Mouse (Mus musculus) heart, embryonic 15.5 days (tissue): ENCODE results near the gene Borcs5. TPM values are rescaled to one million over a fixed set of nuclear protein-coding genes. Genes with fewer than 3 reads are reported as not detected.

ENCODE experiments used
- ATAC-seq: fragments of 200-750 bp; cut with Nextera tagmentation; replicated peaks from 2 replicates; pipeline ENCODE4 v1.8.0; 2017; ENCODE audit warnings: low read depth, moderate TSS enrichment; ENCODE audit not compliant: insufficient number of reproducible peaks, insufficient read depth, low FRiP score
- H3K27ac ChIP-seq: fragments of 300-500 bp; sonication (generic); 2 replicates; pipeline ENCODE4 v1.5.1; 2015; ENCODE audit warnings: mild to moderate bottlenecking, inconsistent platforms
- H3K27me3 ChIP-seq: fragments of 300-500 bp; sonication (generic); 2 replicates; pipeline ENCODE4 v1.6.1; 2015; ENCODE audit warnings: inconsistent platforms
- H3K36me3 ChIP-seq: fragments of 300-500 bp; sonication (generic); 2 replicates; pipeline ENCODE4 v1.6.1; 2015; ENCODE audit warnings: mild to moderate bottlenecking, inconsistent platforms
- H3K4me1 ChIP-seq: fragments of 300-500 bp; sonication (generic); replicated peaks from 2 replicates; pipeline ENCODE4 v1.6.1; 2015; ENCODE audit warnings: inconsistent platforms
- H3K4me2 ChIP-seq: fragments of 300-500 bp; sonication (generic); 2 replicates; pipeline ENCODE4 v1.6.1; 2015; ENCODE audit warnings: inconsistent platforms, mild to moderate bottlenecking, moderate library complexity
- H3K4me3 ChIP-seq: fragments of 300-500 bp; sonication (generic); 2 replicates; pipeline ENCODE4 v1.5.1; 2015; ENCODE audit warnings: mild to moderate bottlenecking, inconsistent platforms
- H3K9ac ChIP-seq: fragments of 300-500 bp; sonication (generic); 2 replicates; pipeline ENCODE4 v1.6.1; 2015; ENCODE audit warnings: mild to moderate bottlenecking, inconsistent platforms
- H3K9me3 ChIP-seq: fragments of 300-500 bp; sonication (generic); replicated peaks from 2 replicates; pipeline ENCODE4 v1.6.1; 2016; ENCODE audit warnings: inconsistent platforms
- WGBS: fragments of 180-500 bp; shearing (Covaris S2); methylation state at CpG from one replicate; pipeline ENCODE4 v1.1.7; 2015; ENCODE audit warnings: mixed read lengths; 5-methylcytosine and 5-hydroxymethylcytosine counted together
- polyA plus RNA-seq: library from polyadenylated mRNA; unstranded; fragments of >200 nt; fragmentation: Nextera tagmentation; extraction: Ambion mirVana; gene quantifications from 2 replicates; pipeline ENCODE4 v1.2.1, GENCODE M21; 2015

The Borcs5 gene
- polyA plus RNA-seq, 1 experiment from 2014 or later = 14.0 TPM

DNA sequence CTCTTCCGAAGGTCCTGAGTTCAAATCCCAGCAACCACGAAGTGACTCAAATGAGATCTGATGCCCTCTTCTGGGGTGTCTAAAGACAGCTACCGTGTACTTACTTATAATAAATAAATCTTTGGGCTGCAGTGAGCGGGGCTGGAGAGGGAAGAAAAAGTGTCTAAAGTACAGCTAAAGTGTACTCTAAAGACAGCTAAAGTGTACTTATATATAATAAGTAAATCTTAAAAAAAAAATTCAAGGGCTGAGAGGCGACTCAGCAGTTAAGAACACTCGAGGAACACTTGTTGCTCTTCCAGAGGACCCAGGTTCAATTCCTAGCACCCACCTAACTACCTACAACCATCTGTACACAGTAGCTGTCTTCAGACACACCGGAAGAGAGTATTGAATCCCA is 106.6 kb downstream of the Borcs5 start:
- no peak overlapping the region for H3K9ac ChIP-seq
- no peak overlapping the region for H3K4me2 ChIP-seq
- H3K27ac ChIP-seq = no peak overlapping the region
- WGBS = 90% methylated on average over 7 of the region's 7 CpGs
- 0 out of 2 replicates have a peak, but pooled peaks cover 2% of the 10 kb centered on the region for H3K4me1 ChIP-seq
- no peak overlapping the region for H3K4me3 ChIP-seq
- no peaks in the 10 kb centered on the region for H3K9me3 ChIP-seq
- no peak for ATAC-seq
- H3K27me3 ChIP-seq = no peaks in the 10 kb centered on the region
- peaks cover 9% of the 10 kb centered on the region for H3K36me3 ChIP-seq

DNA sequence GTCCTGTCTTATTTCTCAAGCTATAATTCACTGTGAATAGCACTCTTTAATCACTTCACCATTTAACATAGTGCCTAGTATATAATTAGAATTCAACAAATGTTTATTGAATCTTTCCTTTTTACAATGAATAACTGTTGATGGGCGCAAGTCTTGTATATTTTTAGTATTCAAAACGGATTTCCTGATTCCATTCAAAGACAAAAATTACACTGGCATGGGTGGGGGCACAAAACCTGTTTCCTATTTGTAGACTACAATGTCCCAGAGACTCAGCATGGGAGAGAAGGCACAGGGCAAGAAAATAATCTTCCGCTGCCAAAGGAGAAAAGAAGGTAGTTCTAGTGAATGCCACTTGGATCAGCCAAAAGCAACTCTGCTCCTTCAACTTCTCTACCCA is 108.8 kb downstream of the Borcs5 start:
- Histone ChIP-seq H3K4me1 (0 out of 2 replicates have a peak, but pooled peaks cover 2% of the 10 kb centered on the region), H3K4me2 (no peak overlapping the region), H3K9ac (no peak overlapping the region), H3K27ac (no peak overlapping the region), H3K36me3 (peaks cover 9% of the 10 kb centered on the region), H3K4me3 (no peak overlapping the region), H3K27me3 (no peaks in the 10 kb centered on the region), H3K9me3 (no peaks in the 10 kb centered on the region)
- 88% methylated on average over 3 of the region's 3 CpGs for WGBS
- no peak for ATAC-seq

DNA sequence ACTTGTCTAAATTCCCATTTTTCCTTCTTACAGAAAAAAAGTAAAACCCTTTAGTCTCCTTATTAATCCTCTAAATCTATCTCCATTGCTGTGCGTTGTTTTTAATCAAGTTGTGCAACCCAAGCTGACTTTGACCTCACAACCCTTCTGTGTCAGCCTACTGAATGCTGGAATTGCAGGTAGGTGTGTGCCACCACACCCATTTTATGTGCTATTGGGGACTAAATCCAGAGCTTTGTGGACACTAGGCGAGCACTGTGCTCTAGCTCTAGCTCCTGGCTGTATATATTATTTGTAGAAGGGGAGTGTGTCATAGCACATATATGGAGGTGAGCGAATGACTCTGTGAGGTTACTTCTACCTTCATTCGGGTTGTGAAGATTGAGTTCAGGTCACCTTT is 111.8 kb downstream of the Borcs5 start:
- 94% methylated on average over 4 of the region's 4 CpGs for WGBS
- Histone ChIP-seq H3K36me3 (peaks cover 11% of the 10 kb centered on the region), H3K27me3 (no peaks in the 10 kb centered on the region), H3K9me3 (no peaks in the 10 kb centered on the region), H3K27ac (no peak overlapping the region), H3K9ac (no peak overlapping the region), H3K4me2 (no peak overlapping the region), H3K4me1 (0 out of 2 replicates have a peak, but pooled peaks cover 7% of the 10 kb centered on the region), H3K4me3 (no peak overlapping the region)
- no peak for ATAC-seq

DNA sequence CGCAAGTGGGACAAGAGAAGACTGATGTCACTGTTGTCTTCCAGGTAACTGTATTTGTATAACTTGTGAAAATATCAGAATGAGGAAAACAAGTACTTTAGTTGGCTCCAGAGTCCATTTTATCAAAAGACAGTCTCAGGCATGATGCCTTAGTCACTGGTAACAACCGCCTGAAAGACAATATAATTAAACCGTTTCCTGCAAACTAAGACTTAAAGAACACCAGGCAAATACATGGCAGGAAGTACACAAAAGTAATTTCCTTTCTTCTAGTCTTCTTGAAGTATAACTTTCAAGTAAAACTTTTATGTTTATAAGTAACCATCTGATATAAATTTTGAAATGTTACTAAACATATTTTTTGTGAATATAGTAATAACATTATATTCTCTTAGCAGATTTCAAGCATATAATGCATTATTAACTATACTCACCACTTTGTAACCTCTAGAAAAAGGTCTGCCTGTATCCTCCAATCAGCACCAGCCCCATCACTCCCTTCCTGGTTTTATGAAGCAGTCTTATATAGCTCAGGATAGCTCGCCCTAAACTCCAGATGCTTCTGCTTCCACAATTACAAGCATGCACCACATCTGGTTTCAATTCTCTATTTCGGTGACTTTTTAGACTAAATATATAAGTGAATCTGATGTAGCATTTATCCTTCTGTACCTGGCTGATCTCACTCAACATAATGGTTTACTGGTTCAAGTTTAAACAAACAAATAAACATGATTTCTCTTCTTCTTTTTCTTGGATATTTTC is 112.8 kb downstream of the Borcs5 start:
- Histone ChIP-seq H3K4me2 (no peak overlapping the region), H3K9ac (no peak overlapping the region), H3K4me3 (no peak overlapping the region), H3K36me3 (peaks cover 12% of the 10 kb centered on the region), H3K4me1 (0 out of 2 replicates have a peak, but pooled peaks cover 7% of the 10 kb centered on the region), H3K27ac (no peak overlapping the region), H3K9me3 (no peaks in the 10 kb centered on the region), H3K27me3 (no peaks in the 10 kb centered on the region)
- no peak for ATAC-seq
- 81% methylated on average over 5 of the region's 5 CpGs for WGBS

DNA sequence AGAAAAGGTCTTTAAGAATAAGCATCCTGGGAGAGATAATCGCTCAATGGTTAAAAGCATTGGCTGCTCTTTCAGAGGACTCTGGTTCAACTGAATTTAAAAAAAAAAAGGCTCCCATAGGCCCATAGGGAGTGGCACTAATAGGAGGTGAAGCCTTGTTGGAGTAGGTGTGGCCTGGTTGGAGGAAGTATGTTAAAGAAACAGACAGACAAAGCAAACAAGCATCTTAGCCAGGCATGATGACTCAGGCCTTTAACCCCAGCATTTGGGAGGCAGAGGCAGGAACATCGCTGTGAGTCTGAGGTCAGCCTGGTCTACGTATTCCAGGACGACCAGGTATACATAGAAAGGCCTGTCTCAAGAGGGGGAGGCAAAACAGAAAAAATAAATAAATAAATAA is 114.1 kb downstream of the Borcs5 start:
- Histone ChIP-seq H3K9ac (no peak overlapping the region), H3K27me3 (no peaks in the 10 kb centered on the region), H3K4me3 (no peak overlapping the region), H3K9me3 (no peaks in the 10 kb centered on the region), H3K4me2 (no peak overlapping the region), H3K36me3 (peaks cover 17% of the 10 kb centered on the region), H3K27ac (peak overlapping the region; percentile 20; the same call in 1 of the 2 replicates), H3K4me1 (0 out of 2 replicates have a peak, but pooled peaks cover 7% of the 10 kb centered on the region)
- ATAC-seq = 0 out of 2 replicates have a peak, but pooled peaks have one; percentile 18
- 86% methylated on average over 4 of the region's 4 CpGs for WGBS

DNA sequence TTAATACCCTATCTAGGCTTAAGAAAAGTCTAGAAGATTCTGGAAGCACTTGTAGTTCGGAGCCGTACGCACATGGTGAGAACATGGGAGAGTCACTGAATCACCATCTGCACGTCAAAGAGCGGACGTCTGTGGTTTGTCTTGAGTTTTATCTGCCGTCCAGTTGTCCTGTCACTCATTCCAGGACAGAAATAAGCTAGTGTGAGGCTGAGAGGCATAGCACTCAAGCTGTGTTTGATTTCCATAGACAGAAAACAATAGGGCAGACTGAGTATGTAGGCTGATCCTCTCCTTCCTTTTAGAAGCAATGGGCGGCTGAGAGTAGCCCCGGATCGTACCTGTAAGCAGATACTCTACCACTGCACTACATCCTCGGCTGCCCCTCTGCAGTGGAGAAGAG is 114.5 kb downstream of the Borcs5 start:
- peak; percentile 53; the same call in 1 of the 2 replicates for ATAC-seq
- no peaks in the 10 kb centered on the region for H3K9me3 ChIP-seq
- H3K27me3 ChIP-seq = no peaks in the 10 kb centered on the region
- H3K4me3 ChIP-seq = peak overlapping the region; percentile 24; the same call in 1 of the 2 replicates
- 0 out of 2 replicates have a peak, but pooled peaks cover 7% of the 10 kb centered on the region for H3K4me1 ChIP-seq
- H3K36me3 ChIP-seq = peaks cover 21% of the 10 kb centered on the region
- 54% methylated on average over 11 of the region's 11 CpGs for WGBS
- peak overlapping the region; percentile 50 for H3K4me2 ChIP-seq
- H3K27ac ChIP-seq = peak overlapping the region; percentile 78
- H3K9ac ChIP-seq = no peak overlapping the region

DNA sequence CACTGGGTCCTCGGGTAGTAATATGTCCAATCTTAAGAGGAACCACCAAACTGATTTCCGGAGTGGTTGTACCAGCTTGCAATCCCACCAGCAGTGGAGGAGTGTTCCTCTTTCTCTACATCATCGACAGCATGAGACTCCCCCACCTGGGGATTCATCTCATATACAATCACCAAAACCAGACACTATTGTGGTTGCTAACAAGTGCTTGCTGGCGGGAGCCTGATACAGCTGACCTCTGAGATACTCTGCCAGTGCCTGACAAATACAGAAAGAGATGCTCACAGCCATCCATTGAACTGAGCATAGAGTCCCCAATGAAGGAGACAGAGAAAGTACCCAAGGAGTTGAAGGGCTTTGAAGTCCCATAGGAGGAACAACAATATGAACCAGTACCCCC is 116.7 kb downstream of the Borcs5 start:
- H3K9ac ChIP-seq = no peak overlapping the region
- no peak overlapping the region for H3K27ac ChIP-seq
- H3K4me3 ChIP-seq = no peak overlapping the region
- peaks cover 12% of the 10 kb centered on the region for H3K36me3 ChIP-seq
- no peaks in the 10 kb centered on the region for H3K9me3 ChIP-seq
- H3K27me3 ChIP-seq = no peaks in the 10 kb centered on the region
- WGBS = 90% methylated on average over 4 of the region's 4 CpGs
- 0 out of 2 replicates have a peak, but pooled peaks cover 11% of the 10 kb centered on the region for H3K4me1 ChIP-seq
- H3K4me2 ChIP-seq = no peak overlapping the region
- no peak for ATAC-seq

Other genes starting within 250 kb of the Borcs5 start
- 0.24 and 4.8 TPM in 2 replicates for gene Bcl2l14, start 243.2 kb upstream of the Borcs5 start, polyA plus RNA-seq
- gene Lrp6, start 72.5 kb upstream of the Borcs5 start, polyA plus RNA-seq = 16.9 and 19.7 TPM in 2 replicates
- 5.8 and 7.1 TPM in 2 replicates for gene Mansc1, start 7.0 kb upstream of the Borcs5 start, polyA plus RNA-seq
- 15.8 and 15.9 TPM in 2 replicates for gene Dusp16, start 153.1 kb downstream of the Borcs5 start, polyA plus RNA-seq
- gene Crebl2, start 190.6 kb downstream of the Borcs5 start, polyA plus RNA-seq = 2.2 and 2.5 TPM in 2 replicates